Mouse (Mus musculus) CH12.LX (cell line): ENCODE results near the gene Cmtm7. TPM values are rescaled to one million over a fixed set of nuclear protein-coding genes. Genes with fewer than 3 reads are reported as not detected.

Source experiments
- DNase-seq: peaks from one replicate; pipeline ENCODE4 v3.0.0-alpha.2; 2013; ENCODE audit errors: extremely low read depth
- H3K27ac ChIP-seq: 2 replicates; pipeline ENCODE4 v1.5.1; 2012; ENCODE audit warnings: low read depth, mild to moderate bottlenecking, control low read depth, moderate library complexity; ENCODE audit not compliant: insufficient read depth
- H3K27me3 ChIP-seq: replicated peaks from 2 replicates; pipeline ENCODE3; 2012; ENCODE audit warnings: inconsistent platforms
- H3K36me3 ChIP-seq, 2 experiments: replicated peaks in 1 of 2; 2 replicates each; pipeline versions ENCODE3 to v1.6.1; 2012; ENCODE audit warnings: inconsistent platforms in 1 of 2, low read length in 1 of 2, mild to moderate bottlenecking in 1 of 2, mixed read lengths in 1 of 2, moderate library complexity in 1 of 2; ENCODE audit not compliant: control insufficient read depth in 1 of 2, insufficient read depth in 1 of 2
- H3K4me1 ChIP-seq, 2 experiments: 2 replicates each; pipeline ENCODE4 v1.6.1; 2012; ENCODE audit warnings: inconsistent platforms in 1 of 2, moderate library complexity in 1 of 2; ENCODE audit not compliant: insufficient read depth in 2 of 2, control insufficient read depth in 1 of 2
- H3K4me2 ChIP-seq: 2 replicates; pipeline ENCODE4 v1.6.1; 2012; ENCODE audit warnings: low read depth, mild to moderate bottlenecking, control low read depth; ENCODE audit not compliant: poor library complexity, insufficient read depth, severe bottlenecking
- H3K4me3 ChIP-seq, 3 experiments: fragments of 150-350 bp in 1 of 3; sonication (generic) in 1 of 3; replicated peaks in 1 of 3; 2 replicates each; pipeline versions ENCODE3 to v1.5.1; 2011 to 2012; ENCODE audit warnings: low read depth in 2 of 3, low read length in 2 of 3, mild to moderate bottlenecking in 2 of 3, moderate library complexity in 2 of 3, control low read depth in 1 of 3, improper control_type of control experiment in 1 of 3, inconsistent platforms in 1 of 3, mixed read lengths in 1 of 3; ENCODE audit not compliant: poor library complexity in 1 of 3
- H3K79me2 ChIP-seq: replicated peaks from 2 replicates; pipeline ENCODE4 v1.6.1; 2012; ENCODE audit warnings: mild to moderate bottlenecking, moderate library complexity; ENCODE audit not compliant: control insufficient read depth, poor library complexity, insufficient read depth, severe bottlenecking; ENCODE audit errors: extremely low read depth
- H3K9ac ChIP-seq: 2 replicates; pipeline ENCODE4 v1.6.1; 2012; ENCODE audit warnings: low read depth, mild to moderate bottlenecking, control low read depth, moderate library complexity; ENCODE audit not compliant: insufficient read depth
- H3K9me3 ChIP-seq: replicated peaks from 2 replicates; pipeline ENCODE3; 2012; ENCODE audit warnings: low read length, inconsistent platforms, mixed read lengths
- BHLHE40 ChIP-seq: IDR thresholded peaks from 2 replicates; pipeline ENCODE4 v1.6.1; 2011; ENCODE audit warnings: mild to moderate bottlenecking, low read depth, low read length, improper control_type of control experiment
- CHD1 ChIP-seq: IDR thresholded peaks from 2 replicates; pipeline ENCODE4 v1.6.1; 2012; ENCODE audit warnings: low read depth, low read length, improper control_type of control experiment, inconsistent platforms
- CTCF ChIP-seq, 2 experiments: IDR thresholded peaks in 1 of 2; conservative IDR thresholded peaks in 1 of 2; 2 replicates each; pipeline ENCODE4 v1.5.1; 2011 to 2012; ENCODE audit warnings: low read depth in 2 of 2, low read length in 2 of 2, improper control_type of control experiment in 1 of 2, inconsistent platforms in 1 of 2, mild to moderate bottlenecking in 1 of 2, moderate library complexity in 1 of 2
- ELF1 ChIP-seq: IDR thresholded peaks from 2 replicates; pipeline ENCODE4 v1.6.1; 2014; ENCODE audit warnings: low read depth, mild to moderate bottlenecking, inconsistent platforms, low read length, improper control_type of control experiment
- EP300 ChIP-seq: IDR thresholded peaks from 2 replicates; pipeline ENCODE4 v1.6.1; 2011; ENCODE audit warnings: low read length, improper control_type of control experiment
- ETS1 ChIP-seq: conservative IDR thresholded peaks from 2 replicates; pipeline ENCODE4 v1.6.1; 2012; ENCODE audit warnings: low read depth, mild to moderate bottlenecking, inconsistent platforms, low read length, improper control_type of control experiment, moderate library complexity
- GABPA ChIP-seq: IDR thresholded peaks from 2 replicates; pipeline ENCODE4 v1.6.1; 2012; ENCODE audit warnings: low read depth, low read length, improper control_type of control experiment, inconsistent platforms; ENCODE audit not compliant: insufficient replicate concordance
- JUN ChIP-seq: IDR thresholded peaks from 2 replicates; pipeline ENCODE4 v1.6.1; 2011; ENCODE audit warnings: low read depth, mild to moderate bottlenecking, low read length, improper control_type of control experiment, moderate library complexity; ENCODE audit not compliant: insufficient read depth
- JUND ChIP-seq: conservative IDR thresholded peaks from 2 replicates; pipeline ENCODE4 v1.6.1; 2011; ENCODE audit warnings: low read depth, low read length, improper control_type of control experiment
- KAT2A ChIP-seq: IDR thresholded peaks from 2 replicates; pipeline ENCODE4 v1.6.1; 2012; ENCODE audit warnings: low read length, improper control_type of control experiment, inconsistent platforms; ENCODE audit not compliant: insufficient replicate concordance
- MAX ChIP-seq: IDR thresholded peaks from 2 replicates; pipeline ENCODE4 v1.6.1; 2011; ENCODE audit warnings: low read length, improper control_type of control experiment
- MXI1 ChIP-seq: IDR thresholded peaks from 2 replicates; pipeline ENCODE4 v1.6.1; 2011; ENCODE audit warnings: mild to moderate bottlenecking, low read depth, low read length, improper control_type of control experiment
- MYC ChIP-seq: IDR thresholded peaks from 2 replicates; pipeline ENCODE4 v1.6.1; 2011; ENCODE audit warnings: low read depth, mild to moderate bottlenecking, improper control_type of control experiment, low read length
- NRF1 ChIP-seq: IDR thresholded peaks from 2 replicates; pipeline ENCODE4 v1.6.1; 2014; ENCODE audit warnings: low read depth, mild to moderate bottlenecking, inconsistent platforms, low read length, improper control_type of control experiment, moderate library complexity
- PAX5 ChIP-seq: IDR thresholded peaks from 2 replicates; pipeline ENCODE4 v1.6.1; 2012; ENCODE audit warnings: low read length, inconsistent platforms, mixed read lengths
- POLR2A ChIP-seq: IDR thresholded peaks from 2 replicates; pipeline ENCODE4 v1.6.1; 2011; ENCODE audit warnings: low read depth, mild to moderate bottlenecking, improper control_type of control experiment, low read length
- RCOR1 ChIP-seq: conservative IDR thresholded peaks from 2 replicates; pipeline ENCODE4 v1.6.1; 2012; ENCODE audit warnings: low read depth, mild to moderate bottlenecking, inconsistent platforms, low read length, improper control_type of control experiment
- SIN3A ChIP-seq: IDR thresholded peaks from 2 replicates; pipeline ENCODE4 v1.6.1; 2012; ENCODE audit warnings: low read length, improper control_type of control experiment, inconsistent platforms
- TBP ChIP-seq: conservative IDR thresholded peaks from 2 replicates; pipeline ENCODE4 v1.6.1; 2011; ENCODE audit warnings: low read depth, low read length, improper control_type of control experiment
- TCF12 ChIP-seq: IDR thresholded peaks from 2 replicates; pipeline ENCODE4 v1.6.1; 2014; ENCODE audit warnings: low read depth, mild to moderate bottlenecking, inconsistent platforms, low read length, improper control_type of control experiment
- ZNF384 ChIP-seq: IDR thresholded peaks from 2 replicates; pipeline ENCODE4 v1.6.1; 2012; ENCODE audit warnings: low read depth, low read length, improper control_type of control experiment, inconsistent platforms
- dilution Hi-C: fragments of 300-500 bp; cut with MboI; formaldehyde crosslinking; loops from 2 replicates; pipeline ENCODE4 v1.14.3; 2020; ENCODE audit warnings: low sequenced_read_pairs; ENCODE audit not compliant: extremely low pct_unique_long_range_greater_than_20kb, extremely low pct_ligation_motif_present
- in situ Hi-C: fragments of 300-500 bp; cut with MboI; formaldehyde crosslinking; loops from 3 replicates; pipeline ENCODE4 v1.14.3; 2019; ENCODE audit warnings: low sequenced_read_pairs, low pct_ligation_motif_present, low pct_unique_long_range_greater_than_20kb, mixed read lengths
- polyA plus RNA-seq: library from polyadenylated mRNA; unstranded; fragments of >175 nt; gene quantifications from 2 replicates; pipeline ENCODE4 v1.2.1, GENCODE M21; 2012; ENCODE audit warnings: low read depth; ENCODE audit not compliant: insufficient read length
- total RNA-seq, 2 experiments: library from RNA; depleted of rRNA; stranded (reverse); fragments of 300-350 nt in 1 of 2; fragments of >200 nt in 1 of 2; gene quantifications; 2 replicates each; pipeline ENCODE4 v1.2.3; 2012 to 2014

Cmtm7 gene
- total and polyA plus RNA-seq, 3 experiments, result 45.5 to 80.8 (median 46.0) TPM

DNA sequence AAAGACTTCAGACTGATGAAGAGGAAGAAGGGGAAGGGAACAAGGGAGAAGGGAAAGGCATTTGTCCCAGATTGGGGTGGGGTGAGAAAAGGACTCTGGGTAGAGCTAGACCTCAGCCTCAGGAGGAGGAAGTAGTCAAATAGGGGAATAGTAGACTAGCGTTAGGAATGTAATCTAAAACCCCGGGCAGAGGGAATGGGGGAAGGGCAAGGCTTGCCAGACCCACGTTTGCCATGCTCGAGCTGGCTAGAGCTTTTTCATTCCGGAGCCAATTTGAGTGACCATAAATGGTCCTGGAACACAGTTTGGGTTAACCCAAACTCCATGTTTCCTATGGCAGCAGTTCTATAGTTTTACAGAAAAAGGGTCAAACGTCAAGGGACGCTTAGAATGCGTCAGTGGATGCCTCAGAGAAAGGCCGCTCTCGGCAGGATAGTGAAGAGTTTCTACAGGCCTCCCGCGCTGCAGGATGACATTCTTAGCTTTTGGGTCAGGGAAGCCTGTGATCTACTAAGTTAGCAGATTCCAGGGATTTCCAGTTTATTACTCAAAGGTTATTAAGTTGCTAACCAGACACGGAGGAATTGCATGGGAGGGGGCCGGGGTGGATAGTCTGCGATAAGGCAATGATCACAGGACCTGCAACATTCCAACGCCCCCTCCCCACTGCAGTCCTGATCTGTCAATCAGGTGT lies 3.9 kb upstream of the Cmtm7 start:
- Histone ChIP-seq H3K27ac (no peak overlapping the region), H3K9ac (no peak overlapping the region), H3K4me2 (no peak overlapping the region), H3K36me3 (no peaks in the 10 kb centered on the region), H3K4me1 (peaks cover 0 to 14% of the 10 kb centered on the region in 2 experiments; a peak in 2 of 4 replicates), H3K27me3 (peaks cover 3% of the 10 kb centered on the region), H3K4me3 (no peak overlapping the region), H3K9me3 (peaks cover 6% of the 10 kb centered on the region), H3K79me2 (0 out of 2 replicates have a peak, but pooled peaks cover 2% of the 10 kb centered on the region)
- DNase-seq, result no peak
- in situ Hi-C loops, result no loop called here
- TF ChIP-seq TCF12, result no peak
- TF ChIP-seq MYC, result no peak
- TF ChIP-seq MAX, result no peak
- TF ChIP-seq POLR2A, result no peak
- TF ChIP-seq GABPA, result no peak
- TF ChIP-seq RCOR1, result no peak
- TF ChIP-seq MXI1, result no peak
- no peak for TF ChIP-seq PAX5
- TF ChIP-seq JUN, result no peak
- TF ChIP-seq BHLHE40, result no peak
- no peak for TF ChIP-seq JUND
- TF ChIP-seq EP300, result no peak
- no peak for TF ChIP-seq ELF1
- no peak for TF ChIP-seq CHD1
- TF ChIP-seq CTCF (conservative IDR thresholded peaks at IDR 0.05 in 1 of 2, IDR thresholded peaks at IDR 0.05 in 1 of 2; ENCODE audit: low read depth in 2 of 2, low read length in 2 of 2), result no peak
- TF ChIP-seq KAT2A, result no peak
- TF ChIP-seq ETS1, result no peak
- dilution Hi-C loops, result no loop called here

DNA sequence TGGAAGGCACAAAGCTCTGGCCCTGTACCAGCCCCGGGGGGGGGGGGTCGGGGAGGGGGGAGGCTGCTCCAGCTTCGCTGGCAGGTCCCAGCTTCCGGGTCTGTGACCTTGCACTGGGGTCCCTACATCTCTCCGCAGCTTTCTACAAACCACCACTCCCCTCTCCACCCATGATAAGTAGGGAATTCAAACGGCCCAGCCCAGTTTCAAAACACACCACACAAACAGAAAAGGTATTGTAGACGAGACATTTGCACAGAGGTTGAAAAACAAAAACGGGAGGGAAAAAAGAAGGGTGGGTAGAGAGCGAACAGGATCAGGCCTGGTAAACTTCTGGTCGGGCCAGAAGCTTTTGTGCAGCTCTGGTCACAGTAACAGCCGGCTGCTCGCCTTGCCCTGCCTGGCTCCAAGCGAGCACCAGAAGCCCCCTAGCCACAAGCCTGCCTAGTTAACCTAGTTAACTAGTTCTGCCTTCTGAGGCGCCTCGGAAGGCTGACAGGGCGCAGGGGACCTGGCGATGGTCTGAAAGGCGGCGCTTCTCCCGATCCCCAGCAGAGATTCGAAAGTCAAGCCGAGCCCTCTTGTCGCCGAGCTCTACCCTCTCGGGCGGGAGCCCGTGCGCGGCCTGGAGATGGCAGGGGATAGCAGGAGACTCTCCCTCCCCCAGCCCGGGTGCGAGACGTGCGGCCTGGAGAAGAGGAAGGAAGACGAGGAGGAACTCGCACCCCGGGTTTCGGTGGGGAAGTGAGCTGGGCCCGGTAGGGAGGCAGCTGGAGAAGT lies 720 bp downstream of the Cmtm7 start:
- peak; percentile 42; the same call in 1 of the 2 replicates for TF ChIP-seq ELF1
- 0 out of 2 replicates have a peak, but pooled peaks have one; percentile 10 for TF ChIP-seq EP300
- peak; percentile 22 for TF ChIP-seq SIN3A
- TF ChIP-seq NRF1, result 0 out of 2 replicates have a peak, but pooled peaks have one; percentile 6
- no peak for TF ChIP-seq TBP
- no peak for TF ChIP-seq ZNF384
- 0 out of 2 replicates have a peak, but pooled peaks have one; percentile 30 for TF ChIP-seq RCOR1
- TF ChIP-seq GABPA, result no peak
- peaks cover 16% of the 10 kb centered on the region for H3K79me2 ChIP-seq
- H3K9ac ChIP-seq, result peak overlapping the region; percentile 75
- dilution Hi-C loops, result no loop called here
- peak overlapping the region; percentile 45 for H3K27ac ChIP-seq
- peak overlapping the region; percentile 86 for H3K4me2 ChIP-seq
- H3K36me3 ChIP-seq, result peaks cover 0 to 14% of the 10 kb centered on the region in 2 experiments
- peak; percentile 43 for DNase-seq
- peaks cover 3% of the 10 kb centered on the region for H3K27me3 ChIP-seq
- H3K4me3 ChIP-seq, result peak overlapping the region; percentile 44 to 77 (median 76)
- peaks cover 14 to 54% of the 10 kb centered on the region in 2 experiments for H3K4me1 ChIP-seq
- H3K9me3 ChIP-seq, result no peaks in the 10 kb centered on the region
- in situ Hi-C loops, result no loop called here
